Mouse (Mus musculus) G1E (cell line): Measurements from ENCODE around the gene 1700102P08Rik. TPM values are rescaled to one million over a fixed set of nuclear protein-coding genes. Genes with fewer than 3 reads are reported as not detected.

Experiments used
- ATAC-seq: 2 replicates; pipeline ENCODE4 v1.8.0; 2016; ENCODE audit warnings: mild to moderate bottlenecking; ENCODE audit not compliant: insufficient number of reproducible peaks, poor library complexity, low FRiP score, severe bottlenecking; ENCODE audit errors: extremely low read depth
- DNase-seq: peaks from one replicate; pipeline ENCODE4 v3.0.0; 2012; ENCODE audit warnings: low spot score
- H3K27me3 ChIP-seq: 2 replicates; pipeline ENCODE4 v1.6.1; 2012; ENCODE audit warnings: mild to moderate bottlenecking, low read length, inconsistent platforms; ENCODE audit not compliant: insufficient read depth
- H3K36me3 ChIP-seq: replicated peaks from 2 replicates; pipeline ENCODE3; 2012; ENCODE audit warnings: mild to moderate bottlenecking, inconsistent platforms
- H3K4me1 ChIP-seq: 2 replicates; pipeline ENCODE4 v1.6.1; 2012; ENCODE audit warnings: low read depth, low read length, inconsistent platforms, mixed read lengths; ENCODE audit not compliant: insufficient read depth
- H3K4me3 ChIP-seq: 2 replicates; pipeline ENCODE4 v1.5.1; 2012; ENCODE audit warnings: low read depth, mild to moderate bottlenecking, inconsistent platforms, low read length, moderate library complexity, mixed read lengths
- H3K9me3 ChIP-seq: replicated peaks from 2 replicates; pipeline ENCODE4 v1.6.1; 2012; ENCODE audit warnings: inconsistent platforms
- CTCF ChIP-seq: IDR thresholded peaks from 2 replicates; pipeline ENCODE4 v1.5.1; 2012; ENCODE audit warnings: low read depth, low read length, inconsistent platforms, mixed read lengths
- GATA1 ChIP-seq: IDR thresholded peaks from 2 replicates; pipeline ENCODE4 v1.6.1; 2012; ENCODE audit warnings: borderline replicate concordance, low read length, inconsistent platforms, mixed read lengths
- GATA2 ChIP-seq: IDR thresholded peaks from 2 replicates; pipeline ENCODE4 v1.6.1; 2012; ENCODE audit warnings: low read depth, low read length, inconsistent platforms, borderline replicate concordance
- POLR2AphosphoS5 ChIP-seq: IDR thresholded peaks from 2 replicates; pipeline ENCODE4 v1.6.1; 2012; ENCODE audit warnings: low read depth, low read length, inconsistent platforms; ENCODE audit not compliant: insufficient replicate concordance
- TAL1 ChIP-seq: conservative IDR thresholded peaks from 2 replicates; pipeline ENCODE4 v1.6.1; 2012; ENCODE audit warnings: low read depth, low read length, inconsistent platforms, mixed read lengths
- polyA plus RNA-seq: library from polyadenylated mRNA; stranded (reverse); fragments of >175 nt; gene quantifications from 2 replicates; pipeline ENCODE4 v1.2.3, GENCODE M21; 2012
- total RNA-seq, 2 experiments: library from RNA; stranded (forward) in 1 of 2; stranded (reverse) in 1 of 2; fragments of 200-1000 nt in 1 of 2; fragments of >200 nt in 1 of 2; fragmentation: Nextera tagmentation in 1 of 2; gene quantifications; 2 replicates each; pipeline ENCODE4 v1.2.3; 2014 to 2017

1700102P08Rik gene
- total and polyA plus RNA-seq, 3 experiments = 0.29 to 0.44 TPM; not detected in 1

DNA sequence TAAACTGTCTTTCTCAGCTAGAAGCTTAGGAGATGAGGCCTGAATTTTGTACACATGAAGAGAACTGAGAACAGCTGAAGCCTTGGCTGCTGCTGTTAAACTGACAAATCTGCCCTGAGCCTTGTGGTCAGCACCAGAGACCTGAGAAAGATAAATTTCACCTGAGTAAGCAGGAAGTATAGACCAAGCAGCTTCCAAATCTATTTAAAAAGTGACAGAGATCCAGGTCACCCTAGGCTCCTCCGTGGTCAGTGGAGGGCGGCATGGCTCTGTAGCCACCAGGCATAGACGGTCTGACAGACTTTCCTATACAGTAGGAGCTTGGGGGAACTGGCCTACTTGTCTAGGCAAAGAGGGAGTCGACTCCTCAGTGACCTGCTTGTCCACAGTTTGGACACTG, 5.8 kb upstream of the 1700102P08Rik start:
- Histone ChIP-seq H3K4me1 (no peaks in the 10 kb centered on the region), H3K36me3 (peaks cover 95% of the 10 kb centered on the region), H3K27me3 (no peaks in the 10 kb centered on the region), H3K9me3 (no peaks in the 10 kb centered on the region), H3K4me3 (no peak overlapping the region)
- DNase-seq = no peak
- ATAC-seq = no peak
- TF ChIP-seq GATA2 (no peak), TAL1 (no peak), GATA1 (no peak), POLR2AphosphoS5 (no peak)

DNA sequence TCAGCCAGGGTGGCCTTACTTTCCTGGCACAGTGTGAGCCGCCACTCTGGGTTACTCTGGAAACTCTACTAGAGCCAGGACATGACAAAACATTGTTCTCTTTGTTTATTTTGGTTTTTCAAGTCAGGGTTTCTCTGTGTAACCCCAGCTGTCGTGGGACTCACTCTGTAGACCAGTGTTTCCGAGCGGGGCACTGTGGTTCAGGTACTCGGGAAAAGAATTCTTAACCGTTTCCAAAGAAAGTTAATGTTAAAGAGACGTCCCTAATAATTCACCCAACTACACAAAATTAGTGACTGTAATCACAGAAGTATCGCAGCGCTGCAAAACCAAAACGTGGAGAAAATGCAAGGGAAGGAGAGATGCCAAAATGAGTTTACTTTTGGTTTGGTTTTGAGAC, 4.0 kb upstream of the 1700102P08Rik start:
- no peaks in the 10 kb centered on the region; the same call in 1 of the 2 replicates for H3K4me1 ChIP-seq
- no peak for TF ChIP-seq TAL1
- no peak for TF ChIP-seq POLR2AphosphoS5
- TF ChIP-seq CTCF = no peak
- TF ChIP-seq GATA1 = no peak
- no peak for TF ChIP-seq GATA2
- H3K36me3 ChIP-seq = peaks cover 96% of the 10 kb centered on the region
- no peak for ATAC-seq
- no peaks in the 10 kb centered on the region for H3K9me3 ChIP-seq
- no peak overlapping the region for H3K4me3 ChIP-seq
- H3K27me3 ChIP-seq = no peaks in the 10 kb centered on the region
- DNase-seq = no peak

DNA sequence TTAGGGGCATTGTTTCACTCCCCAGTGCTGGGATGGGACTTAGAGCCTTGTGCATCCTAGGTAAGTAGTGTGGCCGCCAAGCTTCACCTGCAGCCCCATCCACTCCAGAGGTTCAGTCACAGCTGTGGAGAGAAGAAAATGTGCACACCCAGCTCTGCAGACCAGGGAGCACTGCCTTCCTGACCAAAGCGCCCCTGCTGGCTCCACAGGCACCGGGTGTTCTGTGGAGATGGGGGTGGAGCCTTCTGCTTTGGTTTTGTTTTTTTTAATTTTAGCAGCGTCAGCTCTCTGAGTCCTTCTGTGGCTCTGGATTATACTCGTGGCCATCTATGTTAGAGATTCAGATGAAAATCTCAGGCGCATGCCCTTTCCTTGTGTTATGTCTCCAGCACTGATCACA, 3.4 kb upstream of the 1700102P08Rik start:
- H3K36me3 ChIP-seq = peaks cover 96% of the 10 kb centered on the region
- DNase-seq = no peak
- no peak overlapping the region for H3K4me3 ChIP-seq
- no peak for ATAC-seq
- H3K9me3 ChIP-seq = no peaks in the 10 kb centered on the region
- no peaks in the 10 kb centered on the region; the same call in 1 of the 2 replicates for H3K4me1 ChIP-seq
- no peaks in the 10 kb centered on the region for H3K27me3 ChIP-seq
- TF ChIP-seq POLR2AphosphoS5 = no peak
- no peak for TF ChIP-seq GATA2
- no peak for TF ChIP-seq GATA1
- no peak for TF ChIP-seq TAL1

DNA sequence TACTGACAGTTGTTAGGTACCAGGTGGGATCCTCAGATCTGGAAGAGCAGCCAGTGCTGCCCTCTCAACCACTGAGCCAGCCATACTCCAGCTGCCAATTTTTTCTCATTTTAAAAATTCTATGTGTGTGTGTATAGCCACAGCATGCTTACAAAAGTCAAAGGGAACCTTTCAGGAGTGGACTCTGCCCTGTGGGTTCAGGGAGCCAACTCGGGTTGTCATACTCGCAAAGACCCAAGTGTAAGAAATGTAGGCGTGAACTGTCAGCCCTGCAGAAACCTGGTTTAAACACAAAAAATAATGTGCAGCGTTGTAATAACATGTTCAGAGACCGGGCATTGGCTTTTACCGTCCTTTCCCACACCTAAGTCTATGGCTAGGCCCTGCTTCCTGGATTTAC, 1.6 kb downstream of the 1700102P08Rik start:
- no peak for ATAC-seq
- Histone ChIP-seq H3K9me3 (no peaks in the 10 kb centered on the region), H3K4me3 (no peak overlapping the region), H3K27me3 (no peaks in the 10 kb centered on the region), H3K4me1 (peaks cover 4% of the 10 kb centered on the region), H3K36me3 (peaks cover 53% of the 10 kb centered on the region)
- TF ChIP-seq POLR2AphosphoS5 = no peak
- TF ChIP-seq CTCF = no peak
- TF ChIP-seq GATA2 = no peak
- TF ChIP-seq GATA1 = no peak
- no peak for TF ChIP-seq TAL1
- no peak for DNase-seq

DNA sequence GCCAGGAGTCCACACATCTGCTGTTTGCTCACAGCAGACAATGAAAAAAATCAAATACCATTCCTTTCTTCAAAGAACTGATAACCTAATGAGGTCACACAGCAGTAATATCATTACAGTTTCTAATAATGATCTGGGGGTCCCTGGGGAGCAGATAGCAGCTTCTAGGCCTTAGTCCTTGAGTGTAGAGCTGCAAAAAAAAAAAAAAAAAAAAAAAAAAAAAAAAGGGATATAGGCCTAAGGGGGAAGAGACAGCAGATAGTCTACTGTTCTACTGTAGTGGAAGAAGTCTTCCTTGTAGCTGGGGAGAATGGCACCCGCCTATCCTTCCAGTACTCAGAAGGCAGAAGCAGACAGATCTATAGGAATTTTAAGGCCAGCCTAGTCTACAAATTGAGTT, 2.8 kb downstream of the 1700102P08Rik start:
- Histone ChIP-seq H3K9me3 (no peaks in the 10 kb centered on the region), H3K4me3 (no peak overlapping the region), H3K27me3 (no peaks in the 10 kb centered on the region), H3K4me1 (peaks cover 4% of the 10 kb centered on the region), H3K36me3 (peaks cover 42% of the 10 kb centered on the region)
- ATAC-seq (no peak), DNase-seq (no peak)
- TF ChIP-seq GATA1 (no peak), POLR2AphosphoS5 (no peak), CTCF (no peak), GATA2 (no peak), TAL1 (no peak)

DNA sequence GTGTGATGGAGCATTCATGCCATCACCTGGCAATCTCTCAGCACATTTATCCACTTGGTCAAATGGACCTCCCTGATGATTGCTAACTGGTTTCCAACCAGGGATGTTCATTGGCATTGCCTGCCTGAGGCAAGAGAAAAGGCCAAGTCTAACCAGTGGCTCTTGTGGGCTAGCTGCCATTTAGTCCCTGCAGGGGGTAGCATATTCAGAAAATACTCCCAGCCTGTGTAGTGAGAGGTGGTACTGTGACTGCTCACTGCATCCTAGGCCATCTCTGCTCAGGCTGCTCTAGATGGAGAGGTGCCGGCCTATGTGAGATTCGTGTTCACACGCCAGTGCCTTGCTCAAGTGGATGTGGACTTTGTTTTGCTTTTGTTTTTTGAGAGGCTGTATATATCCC, 5.7 kb downstream of the 1700102P08Rik start:
- peaks cover 14% of the 10 kb centered on the region for H3K4me1 ChIP-seq
- no peak for ATAC-seq
- no peaks in the 10 kb centered on the region for H3K9me3 ChIP-seq
- no peak for DNase-seq
- no peak for TF ChIP-seq GATA1
- TF ChIP-seq CTCF = no peak
- no peak overlapping the region for H3K4me3 ChIP-seq
- H3K27me3 ChIP-seq = peaks cover 9% of the 10 kb centered on the region
- H3K36me3 ChIP-seq = peaks cover 13% of the 10 kb centered on the region

DNA sequence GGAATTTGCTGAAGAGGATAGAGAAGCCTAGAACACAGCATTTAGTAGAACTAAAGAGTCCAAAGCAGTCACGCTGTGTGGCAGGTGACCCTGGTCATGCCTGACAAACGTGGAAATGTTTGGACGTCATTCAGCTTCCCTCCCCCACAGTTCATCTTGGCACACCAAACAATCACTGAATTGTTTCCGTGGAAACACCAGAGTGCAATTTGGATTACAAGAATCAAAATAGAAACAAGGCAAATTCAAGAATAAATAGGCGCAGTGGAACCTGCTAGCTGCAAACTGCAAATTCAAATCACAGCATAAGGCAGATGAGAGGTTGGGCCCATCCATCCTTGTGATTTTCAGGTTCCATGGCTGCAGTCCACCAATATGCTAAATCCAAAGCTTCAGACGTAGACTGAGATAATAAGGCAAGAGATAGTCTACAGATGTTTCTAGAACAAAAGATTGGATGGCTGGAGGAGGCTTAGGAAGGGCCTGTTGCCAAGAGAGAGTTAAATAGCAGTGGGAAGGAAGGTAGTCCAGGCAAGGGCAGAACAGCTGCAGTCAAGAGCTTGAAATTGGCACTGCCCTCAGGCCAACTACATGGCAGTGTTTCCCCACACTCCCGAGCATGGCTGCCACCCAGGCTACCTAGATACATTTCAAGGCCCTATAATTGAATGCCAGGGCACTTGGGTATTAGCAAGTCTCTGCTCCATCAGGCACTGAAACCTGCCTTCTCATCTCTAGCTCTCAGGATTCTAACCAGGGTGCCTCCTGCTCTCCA, 8.8 kb downstream of the 1700102P08Rik start:
- no peaks in the 10 kb centered on the region for H3K9me3 ChIP-seq
- H3K4me1 ChIP-seq = peaks cover 28% of the 10 kb centered on the region
- H3K27me3 ChIP-seq = peaks cover 11% of the 10 kb centered on the region
- no peaks in the 10 kb centered on the region for H3K36me3 ChIP-seq
- no peak for DNase-seq
- TF ChIP-seq CTCF = no peak
- no peak for TF ChIP-seq POLR2AphosphoS5
- H3K4me3 ChIP-seq = no peak overlapping the region
- ATAC-seq = no peak
